ENCODE assay signal across 8 mouse cellular contexts in the genomic region with DNA sequence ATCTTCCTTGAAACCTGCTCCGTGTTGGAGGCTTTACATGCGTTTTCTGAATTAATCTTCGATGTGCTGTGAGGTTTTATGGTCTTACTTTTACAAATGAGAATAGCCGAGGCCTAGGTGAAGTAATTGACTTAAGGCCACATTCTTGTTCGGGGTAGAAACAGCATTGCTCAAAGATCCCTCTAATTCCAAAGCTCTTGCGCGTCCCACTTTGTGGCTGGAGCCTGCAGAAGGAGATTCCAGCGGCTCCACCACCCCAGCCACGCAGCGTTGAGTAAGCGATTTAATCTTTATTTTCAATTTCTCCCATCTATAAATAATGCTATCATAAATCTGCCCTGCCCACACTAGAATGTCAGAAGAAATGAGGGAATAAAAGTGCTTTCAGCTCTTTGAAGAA. TPM values are rescaled to one million over a fixed set of nuclear protein-coding genes. Genes with fewer than 3 reads are reported as not detected.
DNase-seq lines count a peak whose midpoint lies in the region; ATAC-seq and TF ChIP-seq lines count a peak whose summit lies in the region.
"Had no signal": no experiment of that assay in that cellular context is flagged by ENCODE, and none has a peak within 500 bp of the region (broad histone marks: within the 10 kb centered on the region; RNA-seq: fewer than 3 reads in every experiment).

No protein-coding gene starts in this region.

- TF ChIP-seq CTCF in embryonic fibroblast, embryonic 13.5 days (IDR thresholded peaks at IDR 0.05; ENCODE audit: borderline replicate concordance, insufficient read depth, low read length): no peak

- peak; percentile 36 for DNase-seq in hindbrain, embryonic 11.5 days (ENCODE audit: low spot score)
- peak; percentile 16 for DNase-seq in ovary, adult 18-20 months (ENCODE audit: low spot score)
- DNase-seq in ovary, postnatal 36 days (ENCODE audit: low spot score): no peak
- DNase-seq in adrenal gland, postnatal 14 days: no peak

- H3K4me2 ChIP-seq in hindbrain, embryonic 11.5 days (replicated peaks; ENCODE audit: low read depth, low read length): no peak overlapping the region
- H3K4me2 ChIP-seq in hindbrain, embryonic 13.5 days: no peak overlapping the region
- peak overlapping the region; percentile 29; the same call in 1 of the 2 replicates for H3K4me2 ChIP-seq in stomach, embryonic 16.5 days (ENCODE audit: low read depth, low read length)

- H3K4me3 ChIP-seq in hindbrain, embryonic 11.5 days (ENCODE audit: low read depth, low read length): no peak overlapping the region
- no peak overlapping the region for H3K4me3 ChIP-seq in hindbrain, embryonic 13.5 days
- H3K4me3 ChIP-seq in embryonic fibroblast, embryonic 13.5 days (ENCODE audit: insufficient read depth, low read length): no peak overlapping the region
- no peak overlapping the region for H3K4me3 ChIP-seq in stomach, embryonic 16.5 days (replicated peaks; ENCODE audit: low read length)

- no peaks in the 10 kb centered on the region for H3K36me3 ChIP-seq in hindbrain, embryonic 11.5 days (ENCODE audit: control insufficient read depth, insufficient read depth, low read length)
- no peaks in the 10 kb centered on the region for H3K36me3 ChIP-seq in hindbrain, embryonic 13.5 days
- H3K36me3 ChIP-seq in stomach, embryonic 16.5 days (ENCODE audit: control insufficient read depth, insufficient read depth, low read length): no peaks in the 10 kb centered on the region

- no peak for ATAC-seq in hindbrain, embryonic 11.5 days (ENCODE audit: low FRiP score)
- ATAC-seq in hindbrain, embryonic 13.5 days (ENCODE audit: low FRiP score): no peak
- no peak for ATAC-seq in stomach, embryonic 16.5 days (ENCODE audit: insufficient read depth, low FRiP score)
- ATAC-seq: Patski had no signal

- no peak overlapping the region for H3K27ac ChIP-seq in hindbrain, embryonic 11.5 days (ENCODE audit: low read depth, low read length)
- no peak overlapping the region for H3K27ac ChIP-seq in hindbrain, embryonic 13.5 days
- H3K27ac ChIP-seq in embryonic fibroblast, embryonic 13.5 days (ENCODE audit: insufficient read depth, low read length): peak overlapping the region; percentile 94; the same call in 1 of the 2 replicates
- H3K27ac ChIP-seq in stomach, embryonic 16.5 days (ENCODE audit: low read length): peak overlapping the region; percentile 47; the same call in 1 of the 2 replicates

- H3K9me3 ChIP-seq in hindbrain, embryonic 11.5 days (ENCODE audit: control insufficient read depth, low read length): no peaks in the 10 kb centered on the region
- no peaks in the 10 kb centered on the region for H3K9me3 ChIP-seq in hindbrain, embryonic 13.5 days
- H3K9me3 ChIP-seq in stomach, embryonic 16.5 days (replicated peaks; ENCODE audit: control insufficient read depth, low read length): no peaks in the 10 kb centered on the region

- peaks cover 8% of the 10 kb centered on the region for H3K27me3 ChIP-seq in hindbrain, embryonic 11.5 days (ENCODE audit: control insufficient read depth, insufficient read depth, low read length)
- H3K27me3 ChIP-seq in hindbrain, embryonic 13.5 days: peaks cover 14% of the 10 kb centered on the region
- H3K27me3 ChIP-seq in stomach, embryonic 16.5 days (ENCODE audit: control insufficient read depth, insufficient read depth, low read length): no peaks in the 10 kb centered on the region
- H3K27me3 ChIP-seq: Patski had no signal

- 7% methylated on average over 11 of the region's 11 CpGs for whole genome bisulfite sequencing in hindbrain, embryonic 11.5 days
- WGBS in hindbrain, embryonic 13.5 days: 13% methylated on average over 11 of the region's 11 CpGs
- 19% methylated on average over 11 of the region's 11 CpGs for WGBS in stomach, embryonic 16.5 days

- no peak overlapping the region for H3K9ac ChIP-seq in hindbrain, embryonic 11.5 days (ENCODE audit: low read depth, low read length)
- no peak overlapping the region for H3K9ac ChIP-seq in hindbrain, embryonic 13.5 days
- no peak overlapping the region for H3K9ac ChIP-seq in stomach, embryonic 16.5 days (ENCODE audit: low read length)

- 0 out of 2 replicates have a peak, but pooled peaks cover 4% of the 10 kb centered on the region for H3K4me1 ChIP-seq in hindbrain, embryonic 11.5 days (replicated peaks; ENCODE audit: control insufficient read depth, insufficient read depth, low read length)
- peaks cover 32% of the 10 kb centered on the region for H3K4me1 ChIP-seq in hindbrain, embryonic 13.5 days (replicated peaks)
- H3K4me1 ChIP-seq in embryonic fibroblast, embryonic 13.5 days (ENCODE audit: control insufficient read depth, insufficient read depth, low read length): peaks cover 13% of the 10 kb centered on the region
- peaks cover 28% of the 10 kb centered on the region for H3K4me1 ChIP-seq in stomach, embryonic 16.5 days (ENCODE audit: control insufficient read depth, insufficient read depth, low read length)

- no peak for TF ChIP-seq POLR2A in embryonic fibroblast, embryonic 13.5 days (IDR thresholded peaks at IDR 0.05; ENCODE audit: low read depth, low read length)

RNA-seq across cellular contexts. Expression of a gene that starts 2.9 kb away (rescaled TPM):
- polyA plus RNA-seq in hindbrain, embryonic 11.5 days (2014; fragmentation: Nextera tagmentation; extraction: Ambion mirVana): 28.8 and 31.1 TPM in 2 replicates
- 18.6 and 20.5 TPM in 2 replicates for polyA plus RNA-seq in hindbrain, embryonic 13.5 days (2015; fragmentation: Nextera tagmentation; extraction: Ambion mirVana)
- 54.8 and 61.5 TPM in 2 replicates for polyA plus RNA-seq in embryonic fibroblast, embryonic 13.5 days (2011; ENCODE audit: insufficient read length, low read depth, missing spikeins)
- polyA plus RNA-seq in stomach, embryonic 16.5 days (2015; fragmentation: Nextera tagmentation; extraction: Ambion mirVana): 18.7 and 20.8 TPM in 2 replicates
- total RNA-seq in adrenal gland, postnatal 14 days (2021): 26.4 and 30.9 TPM in 2 replicates

Comparison
In these comparisons a context has a peak if more than half of its experiments do, and no peak if none do; other contexts are left out.
1. DNase-seq: peak in hindbrain, embryonic 11.5 days (single experiment) and ovary, adult 18-20 months (single experiment); none in ovary, postnatal 36 days (single experiment) and adrenal gland, postnatal 14 days (single experiment).
2. H3K27ac ChIP-seq: peak in embryonic fibroblast, embryonic 13.5 days (single experiment) and stomach, embryonic 16.5 days (single experiment); none in hindbrain, embryonic 11.5 days (single experiment) and hindbrain, embryonic 13.5 days (single experiment).